Mouse (Mus musculus) kidney, adult 2 months (tissue): ENCODE results near the gene Btg2. TPM values are rescaled to one million over a fixed set of nuclear protein-coding genes. Genes with fewer than 3 reads are reported as not detected.

Experiments used
- DNase-seq: peaks from one replicate; pipeline ENCODE4 v3.0.0; 2021
- H3K27ac ChIP-seq: fragments of 200-500 bp; 2 replicates; pipeline ENCODE4 v1.5.1; 2012; ENCODE audit warnings: low read depth, low read length, control low read depth, inconsistent platforms; ENCODE audit not compliant: insufficient read depth
- H3K27me3 ChIP-seq: fragments of 200-500 bp; replicated peaks from 2 replicates; pipeline ENCODE4 v1.6.1; 2012; ENCODE audit warnings: mild to moderate bottlenecking, moderate library complexity, low read length, inconsistent platforms; ENCODE audit not compliant: control insufficient read depth, insufficient read depth
- H3K36me3 ChIP-seq: fragments of 200-500 bp; 2 replicates; pipeline ENCODE4 v1.6.1; 2012; ENCODE audit warnings: mild to moderate bottlenecking, moderate library complexity, low read length, inconsistent platforms; ENCODE audit not compliant: control insufficient read depth, insufficient read depth
- H3K4me1 ChIP-seq: fragments of 200-500 bp; 2 replicates; pipeline ENCODE4 v1.6.1; 2011; ENCODE audit warnings: low read length; ENCODE audit not compliant: control insufficient read depth, insufficient read depth
- H3K4me3 ChIP-seq: fragments of 200-500 bp; 2 replicates; pipeline ENCODE4 v1.5.1; 2011; ENCODE audit warnings: mild to moderate bottlenecking, low read depth, low read length, control low read depth; ENCODE audit not compliant: insufficient read depth
- CTCF ChIP-seq: fragments of 200-500 bp; conservative IDR thresholded peaks from 2 replicates; pipeline ENCODE4 v1.5.1; 2011; ENCODE audit warnings: low read depth, mild to moderate bottlenecking, control low read depth, low read length, moderate library complexity, mixed read lengths; ENCODE audit not compliant: insufficient read depth, insufficient read length
- POLR2A ChIP-seq: fragments of 200-500 bp; IDR thresholded peaks from one replicate; pipeline ENCODE4 v1.6.1; 2011; ENCODE audit warnings: low read depth, low read length, control low read depth
- WGBS: fragments of 180-500 bp; shearing (Covaris S2); methylation state at CpG from one replicate; pipeline ENCODE4 v1.1.7; 2018; 5-methylcytosine and 5-hydroxymethylcytosine counted together
- polyA plus RNA-seq: library from polyadenylated mRNA; depleted of rRNA; stranded (reverse); fragments of >200 nt; gene quantifications from 2 replicates; pipeline ENCODE4 v1.2.3, GENCODE M21; 2012

Btg2 gene
- polyA plus RNA-seq, 1 experiment: 23.7 TPM

DNA sequence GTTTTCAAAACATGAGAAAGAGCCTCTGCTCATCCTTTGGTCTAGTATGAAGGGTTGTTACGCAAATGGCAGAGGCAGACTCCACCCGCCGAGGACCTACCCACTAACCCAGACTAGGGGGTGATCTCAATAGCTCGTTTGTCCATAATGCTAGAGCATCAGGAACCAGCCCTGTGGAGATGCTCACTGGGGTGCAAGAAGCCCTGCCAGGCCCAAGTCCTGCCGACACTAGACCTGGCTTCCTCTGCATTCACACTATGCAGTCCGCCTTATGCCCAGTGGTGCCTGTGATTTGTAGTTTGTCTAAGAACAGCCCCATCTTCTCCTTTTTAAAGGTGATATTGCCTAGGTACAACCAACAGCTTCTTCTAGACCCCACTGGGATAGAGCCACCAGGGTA lies 31.5 kb downstream of the Btg2 start:
- H3K27ac ChIP-seq: no peak overlapping the region
- DNase-seq: no peak
- no peak for TF ChIP-seq POLR2A
- TF ChIP-seq CTCF: no peak
- H3K4me1 ChIP-seq: no peaks in the 10 kb centered on the region
- no peak overlapping the region for H3K4me3 ChIP-seq
- H3K27me3 ChIP-seq: no peaks in the 10 kb centered on the region
- H3K36me3 ChIP-seq: no peaks in the 10 kb centered on the region
- WGBS: 85% methylated on average over 6 of the region's 6 CpGs

GRCm38 (mm10) chr1:134046387-134046786 lies 32.5 kb downstream of the Btg2 start:
- WGBS: 35% methylated on average over 23 of the region's 23 CpGs
- TF ChIP-seq POLR2A (no peak), CTCF (no peak)
- no peak for DNase-seq

DNA sequence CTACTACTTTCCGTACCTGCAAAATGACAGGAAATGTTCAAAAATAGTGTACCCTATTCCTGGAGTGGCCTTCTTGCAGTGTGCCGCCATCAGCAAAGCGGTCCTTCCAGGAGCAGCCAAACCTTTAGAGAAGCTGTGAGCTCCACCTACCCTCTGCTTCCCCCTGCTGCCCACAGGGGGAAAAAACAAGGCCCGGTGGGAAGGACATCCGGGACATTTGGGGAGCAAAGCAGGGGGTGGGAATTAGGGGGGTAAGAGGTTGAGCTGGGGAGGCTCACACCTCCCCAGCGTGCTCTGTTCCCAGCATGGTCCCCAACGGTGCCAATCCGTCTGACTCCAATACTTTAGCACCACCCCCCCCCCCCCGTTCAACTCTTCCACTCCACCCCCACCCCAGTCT lies 32.9 kb downstream of the Btg2 start:
- Histone ChIP-seq H3K36me3 (no peaks in the 10 kb centered on the region), H3K4me1 (no peaks in the 10 kb centered on the region), H3K27me3 (no peaks in the 10 kb centered on the region), H3K27ac (no peak overlapping the region), H3K4me3 (no peak overlapping the region)
- TF ChIP-seq POLR2A (no peak), CTCF (peak; percentile 85)
- 3% methylated on average over 9 of the region's 9 CpGs for WGBS
- DNase-seq: peak; percentile 79

More at GRCm38 (mm10) chr1:134046387-134046786, 32.5 kb downstream of the Btg2 start:
- no peaks in the 10 kb centered on the region for H3K4me1 ChIP-seq
- no peak overlapping the region for H3K4me3 ChIP-seq
- no peaks in the 10 kb centered on the region for H3K27me3 ChIP-seq
- no peak overlapping the region for H3K27ac ChIP-seq
- H3K36me3 ChIP-seq: no peaks in the 10 kb centered on the region

- Histone ChIP-seq H3K4me3 (no peak overlapping the region), H3K27me3 (no peaks in the 10 kb centered on the region), H3K27ac (no peak overlapping the region), H3K36me3 (no peaks in the 10 kb centered on the region), H3K4me1 (no peaks in the 10 kb centered on the region)
- no peak for DNase-seq
- 87% methylated on average over 6 of the region's 6 CpGs for WGBS
- TF ChIP-seq POLR2A: no peak
- TF ChIP-seq CTCF: no peak
These were observed 34.1 kb downstream of the Btg2 start for GRCm38 (mm10) chr1:134044805-134045204.

DNA sequence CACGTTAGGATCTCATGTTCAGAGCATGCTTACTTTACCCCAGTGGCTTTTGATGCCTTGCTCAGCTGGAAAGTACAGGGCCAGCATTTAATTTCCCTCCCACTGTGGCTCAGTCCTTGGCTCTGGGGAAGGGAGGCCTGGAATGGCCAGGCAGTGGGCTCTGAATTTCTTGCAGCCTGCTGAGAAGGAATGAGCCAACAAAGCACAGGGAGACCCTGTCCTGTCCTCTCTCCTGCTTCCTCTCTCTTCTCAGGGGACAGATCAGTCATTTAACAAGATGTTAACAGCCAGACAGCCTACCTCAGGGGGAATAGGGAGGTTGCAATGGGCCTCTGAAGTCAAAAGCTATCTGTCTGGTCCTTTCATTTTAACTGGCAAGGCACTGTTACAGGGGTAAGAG lies 36.6 kb downstream of the Btg2 start:
- WGBS: 56% methylated on average over 1 of the region's 1 CpGs
- Histone ChIP-seq H3K4me3 (no peak overlapping the region), H3K4me1 (no peaks in the 10 kb centered on the region), H3K27me3 (no peaks in the 10 kb centered on the region), H3K27ac (no peak overlapping the region), H3K36me3 (no peaks in the 10 kb centered on the region)
- no peak for DNase-seq
- TF ChIP-seq POLR2A (no peak), CTCF (no peak)

DNA sequence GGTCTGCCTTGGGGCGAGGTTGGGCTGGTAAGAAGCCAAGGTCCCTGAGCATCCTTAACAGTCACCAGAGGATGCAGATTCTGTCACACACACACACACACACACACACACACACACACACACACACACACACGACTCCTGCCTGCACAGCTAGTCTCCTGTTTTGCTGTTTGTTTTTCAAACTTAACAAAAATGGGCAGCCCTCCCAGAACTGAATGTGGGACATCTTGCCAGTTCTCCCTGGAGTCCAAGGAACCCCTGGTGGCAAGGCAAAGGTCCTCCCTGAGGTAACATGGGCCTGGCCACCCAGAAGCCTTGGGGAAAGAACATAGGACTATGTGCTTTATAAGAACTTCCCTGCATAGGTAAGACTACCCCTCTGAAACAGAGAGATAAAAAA lies 37.0 kb downstream of the Btg2 start:
- 38% methylated on average over 2 of the region's 2 CpGs for WGBS
- Histone ChIP-seq H3K4me1 (no peaks in the 10 kb centered on the region), H3K4me3 (no peak overlapping the region), H3K27ac (no peak overlapping the region), H3K27me3 (no peaks in the 10 kb centered on the region), H3K36me3 (no peaks in the 10 kb centered on the region)
- TF ChIP-seq POLR2A (no peak), CTCF (no peak)
- peak; percentile 78 for DNase-seq

DNA sequence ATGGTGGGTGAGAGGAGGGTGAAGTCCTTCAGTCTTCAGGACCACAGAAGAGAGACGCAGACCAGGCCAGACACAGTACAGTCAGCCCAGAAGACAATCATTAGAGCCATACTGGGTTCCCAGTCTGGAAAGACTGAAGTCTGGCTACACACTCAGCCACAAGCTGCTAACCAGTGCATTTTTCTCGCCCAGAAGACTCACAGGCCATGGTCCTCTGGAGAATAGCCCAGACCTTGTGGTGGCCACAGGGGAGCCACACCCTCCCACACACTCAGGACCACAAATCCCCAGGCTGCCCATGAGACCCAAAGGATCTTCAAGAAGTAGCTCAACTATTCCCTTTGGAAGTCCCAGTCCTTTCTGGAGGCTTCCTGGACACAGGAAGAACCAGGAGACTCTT lies 39.6 kb downstream of the Btg2 start:
- WGBS: 77% methylated on average over 2 of the region's 2 CpGs
- no peak overlapping the region for H3K27ac ChIP-seq
- H3K27me3 ChIP-seq: no peaks in the 10 kb centered on the region
- DNase-seq: no peak
- H3K4me1 ChIP-seq: no peaks in the 10 kb centered on the region
- no peak for TF ChIP-seq CTCF
- no peak for TF ChIP-seq POLR2A
- H3K36me3 ChIP-seq: no peaks in the 10 kb centered on the region
- no peak overlapping the region for H3K4me3 ChIP-seq

DNA sequence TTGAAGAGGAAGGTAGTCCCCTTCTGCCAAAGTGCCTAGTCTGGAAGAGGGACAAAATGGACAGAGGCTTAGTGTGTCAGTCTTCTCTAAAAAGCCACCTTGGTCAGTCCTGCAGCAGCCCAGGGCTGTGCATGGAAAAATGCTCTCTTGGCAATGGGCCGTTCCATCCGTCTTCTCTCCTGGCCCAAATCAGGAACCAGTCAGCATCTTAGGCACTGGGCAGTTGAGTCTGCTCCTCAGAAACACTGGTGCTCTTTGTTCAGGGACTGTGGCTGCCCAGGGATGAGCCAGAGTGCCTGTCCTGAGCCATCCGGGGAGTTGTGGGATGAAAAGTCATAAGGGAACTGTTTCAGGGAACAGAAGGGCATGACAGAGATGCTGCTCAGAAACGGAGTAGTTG lies 40.6 kb downstream of the Btg2 start:
- WGBS: 92% methylated on average over 4 of the region's 4 CpGs
- Histone ChIP-seq H3K4me3 (no peak overlapping the region), H3K36me3 (no peaks in the 10 kb centered on the region), H3K27ac (no peak overlapping the region), H3K27me3 (no peaks in the 10 kb centered on the region), H3K4me1 (no peaks in the 10 kb centered on the region)
- no peak for DNase-seq
- no peak for TF ChIP-seq CTCF
- TF ChIP-seq POLR2A: no peak
